Mouse (Mus musculus) liver, embryonic 14.5 days (tissue): ENCODE measurements at regions not wholly inside any gene's neighbourhood (a gene's known extent, or its start where the extent isn't known, plus 50 kb on each side); places are given as distances from the start of the nearest gene placed in this dataset.

Experiments
- CTCF ChIP-seq: IDR thresholded peaks from 2 replicates; pipeline ENCODE4 v1.5.1; 2016; ENCODE audit warnings: antibody characterized with exemption, low read depth, control low read depth
- EP300 ChIP-seq: IDR thresholded peaks from 2 replicates; pipeline ENCODE4 v1.6.1; 2016; ENCODE audit warnings: antibody characterized with exemption, low read depth

GRCm38 (mm10) chr5:54237226-54237625 lies 238.9 kb downstream of the Stim2 start:
- TF ChIP-seq CTCF (no peak), EP300 (no peak)
